Comparison of ENCODE assay signal across 29 mouse cellular contexts in genomic region chr4:136622388-136622787, GRCm38 (mm10). TPM values are rescaled to one million over a fixed set of nuclear protein-coding genes. Genes with fewer than 3 reads are reported as not detected.
DNase-seq lines count a peak whose midpoint lies in the region; ATAC-seq and TF ChIP-seq lines count a peak whose summit lies in the region.
"Had no signal": no experiment of that assay in that cellular context is flagged by ENCODE, and none has a peak within 500 bp of the region (broad histone marks: within the 10 kb centered on the region; RNA-seq: fewer than 3 reads in every experiment).

Gene Lactbl1, plus strand, starts transcription at chr4:136622621.

- H3K9me3 ChIP-seq in forebrain, embryonic 16.5 days (ENCODE audit: control insufficient read depth, low read length), result no peaks in the 10 kb centered on the region
- no peaks in the 10 kb centered on the region for H3K9me3 ChIP-seq in forebrain, embryonic 10.5 days
- no peaks in the 10 kb centered on the region for H3K9me3 ChIP-seq in midbrain, embryonic 11.5 days (ENCODE audit: control insufficient read depth, low read length)
- H3K9me3 ChIP-seq in midbrain, postnatal 0 days (ENCODE audit: low read length), result no peaks in the 10 kb centered on the region
- no peaks in the 10 kb centered on the region for H3K9me3 ChIP-seq in midbrain, embryonic 14.5 days (ENCODE audit: control insufficient read depth, low read length)
- H3K9me3 ChIP-seq in midbrain, embryonic 10.5 days (replicated peaks), result no peaks in the 10 kb centered on the region
- H3K9me3 ChIP-seq: embryonic facial prominence, embryonic 12.5 days; forebrain, embryonic 13.5 days; G1E; hindbrain, embryonic 12.5 days had no signal

- DNase-seq in forebrain, embryonic 10.5 days (ENCODE audit: extremely low spot score, low spot score), result no peak
- DNase-seq in midbrain, embryonic 11.5 days (ENCODE audit: low spot score, missing footprints), result peak; percentile 81
- DNase-seq in midbrain, postnatal 0 days (ENCODE audit: low spot score), result no peak
- no peak for DNase-seq in midbrain, embryonic 14.5 days
- DNase-seq in midbrain, embryonic 10.5 days (ENCODE audit: low spot score), result no peak
- DNase-seq in urinary bladder, adult 2 months (ENCODE audit: low spot score), result no peak
- DNase-seq: adrenal gland, postnatal 10 days; adrenal gland, postnatal 36 days; B cell, adult 2 months; cerebellum, adult 18-20 months; cerebellum, adult 9-10 months; forebrain, postnatal 0 days; gastrocnemius, adult 2 months; gastrocnemius, postnatal 14 days; heart, adult 11 months had no signal

- 27% methylated on average over 6 of the region's 6 CpGs for WGBS in forebrain, embryonic 16.5 days
- 36% methylated on average over 6 of the region's 6 CpGs for WGBS in forebrain, embryonic 10.5 days
- 27% methylated on average over 6 of the region's 6 CpGs for WGBS in midbrain, embryonic 11.5 days
- 21% methylated on average over 6 of the region's 6 CpGs for WGBS in midbrain, postnatal 0 days
- WGBS in midbrain, embryonic 14.5 days, result 17% methylated on average over 6 of the region's 6 CpGs
- WGBS in midbrain, embryonic 10.5 days, result 30% methylated on average over 6 of the region's 6 CpGs

- H3K4me1 ChIP-seq in forebrain, embryonic 16.5 days (replicated peaks; ENCODE audit: control insufficient read depth, insufficient read depth, low read length), result no peaks in the 10 kb centered on the region
- peaks cover 18% of the 10 kb centered on the region for H3K4me1 ChIP-seq in forebrain, embryonic 10.5 days
- 0 out of 2 replicates have a peak, but pooled peaks cover 2% of the 10 kb centered on the region for H3K4me1 ChIP-seq in midbrain, embryonic 11.5 days (ENCODE audit: control insufficient read depth, insufficient read depth, low read length)
- H3K4me1 ChIP-seq in midbrain, postnatal 0 days (ENCODE audit: insufficient read depth, low read length), result no peaks in the 10 kb centered on the region
- H3K4me1 ChIP-seq in midbrain, embryonic 14.5 days (ENCODE audit: control insufficient read depth, insufficient read depth, low read length), result no peaks in the 10 kb centered on the region
- peaks cover 21% of the 10 kb centered on the region for H3K4me1 ChIP-seq in midbrain, embryonic 10.5 days
- H3K4me1 ChIP-seq: embryonic facial prominence, embryonic 12.5 days; hindbrain, embryonic 12.5 days had no signal

- no peaks in the 10 kb centered on the region for H3K27me3 ChIP-seq in forebrain, embryonic 16.5 days (replicated peaks; ENCODE audit: control insufficient read depth, insufficient read depth, low read length)
- no peaks in the 10 kb centered on the region for H3K27me3 ChIP-seq in forebrain, embryonic 10.5 days (ENCODE audit: poor library complexity, severe bottlenecking)
- no peaks in the 10 kb centered on the region for H3K27me3 ChIP-seq in midbrain, embryonic 11.5 days (ENCODE audit: control insufficient read depth, insufficient read depth, low read length)
- no peaks in the 10 kb centered on the region for H3K27me3 ChIP-seq in midbrain, postnatal 0 days (ENCODE audit: insufficient read depth, low read length)
- H3K27me3 ChIP-seq in midbrain, embryonic 14.5 days (ENCODE audit: control insufficient read depth, insufficient read depth, low read length), result no peaks in the 10 kb centered on the region
- H3K27me3 ChIP-seq in midbrain, embryonic 10.5 days (ENCODE audit: low read depth, poor library complexity, severe bottlenecking), result peaks cover 12% of the 10 kb centered on the region; the same call in 1 of the 2 replicates
- H3K27me3 ChIP-seq: CH12.LX; forebrain, embryonic 13.5 days; hindbrain, embryonic 12.5 days; Patski had no signal

- H3K4me3 ChIP-seq in forebrain, embryonic 16.5 days (replicated peaks; ENCODE audit: low read length), result no peak within 1 kb of the TSS
- no peak within 1 kb of the TSS for H3K4me3 ChIP-seq in forebrain, embryonic 10.5 days
- H3K4me3 ChIP-seq in midbrain, embryonic 11.5 days (ENCODE audit: low read depth, low read length), result no peak within 1 kb of the TSS
- H3K4me3 ChIP-seq in midbrain, postnatal 0 days (ENCODE audit: low read depth, low read length), result no peak within 1 kb of the TSS
- H3K4me3 ChIP-seq in midbrain, embryonic 14.5 days (replicated peaks; ENCODE audit: low read depth, low read length), result no peak within 1 kb of the TSS
- H3K4me3 ChIP-seq in midbrain, embryonic 10.5 days, result no peak within 1 kb of the TSS
- H3K4me3 ChIP-seq: embryonic facial prominence, embryonic 12.5 days; erythroblast, embryonic 14.5 days; forebrain, embryonic 13.5 days; gastrocnemius, adult 2 months; hindbrain, embryonic 12.5 days had no signal

- no peak for TF ChIP-seq CTCF in midbrain, postnatal 0 days (IDR thresholded peaks at IDR 0.05)

- no peak within 1 kb of the TSS for H3K4me2 ChIP-seq in forebrain, embryonic 16.5 days (ENCODE audit: low read length)
- no peak within 1 kb of the TSS for H3K4me2 ChIP-seq in midbrain, embryonic 11.5 days
- H3K4me2 ChIP-seq in midbrain, postnatal 0 days (ENCODE audit: low read depth, low read length, poor library complexity, severe bottlenecking), result no peak within 1 kb of the TSS
- H3K4me2 ChIP-seq in midbrain, embryonic 14.5 days (ENCODE audit: low read length), result no peak within 1 kb of the TSS
- H3K4me2 ChIP-seq: embryonic facial prominence, embryonic 12.5 days; forebrain, embryonic 13.5 days; heart, embryonic 11.5 days; hindbrain, embryonic 12.5 days had no signal

- no peak within 1 kb of the TSS for H3K27ac ChIP-seq in forebrain, embryonic 16.5 days (ENCODE audit: low read length)
- no peak within 1 kb of the TSS for H3K27ac ChIP-seq in forebrain, embryonic 10.5 days
- no peak within 1 kb of the TSS for H3K27ac ChIP-seq in midbrain, embryonic 11.5 days (ENCODE audit: low read depth, low read length)
- H3K27ac ChIP-seq in midbrain, postnatal 0 days (ENCODE audit: low read depth, low read length), result no peak within 1 kb of the TSS
- no peak within 1 kb of the TSS for H3K27ac ChIP-seq in midbrain, embryonic 14.5 days (replicated peaks; ENCODE audit: low read depth, low read length)
- H3K27ac ChIP-seq in midbrain, embryonic 10.5 days (replicated peaks), result no peak within 1 kb of the TSS
- H3K27ac ChIP-seq: embryonic facial prominence, embryonic 12.5 days; forebrain, embryonic 13.5 days; gastrocnemius, adult 2 months; hindbrain, embryonic 12.5 days had no signal

- no peaks in the 10 kb centered on the region for H3K36me3 ChIP-seq in forebrain, embryonic 16.5 days (ENCODE audit: control insufficient read depth, insufficient read depth)
- no peaks in the 10 kb centered on the region for H3K36me3 ChIP-seq in forebrain, embryonic 10.5 days (replicated peaks)
- no peaks in the 10 kb centered on the region for H3K36me3 ChIP-seq in midbrain, embryonic 11.5 days (ENCODE audit: control insufficient read depth, insufficient read depth, low read length)
- no peaks in the 10 kb centered on the region for H3K36me3 ChIP-seq in midbrain, postnatal 0 days (ENCODE audit: insufficient read depth, low read length)
- H3K36me3 ChIP-seq in midbrain, embryonic 14.5 days (ENCODE audit: control insufficient read depth, insufficient read depth, low read length), result no peaks in the 10 kb centered on the region
- H3K36me3 ChIP-seq in midbrain, embryonic 10.5 days, result no peaks in the 10 kb centered on the region
- H3K36me3 ChIP-seq: embryonic facial prominence, embryonic 12.5 days; G1E; hindbrain, embryonic 12.5 days had no signal

- ATAC-seq in forebrain, embryonic 16.5 days, result no peak
- ATAC-seq in midbrain, embryonic 11.5 days (ENCODE audit: low FRiP score), result no peak
- ATAC-seq in midbrain, postnatal 0 days (ENCODE audit: low FRiP score), result no peak
- no peak for ATAC-seq in midbrain, embryonic 14.5 days (ENCODE audit: low FRiP score, low TSS enrichment)
- ATAC-seq: forebrain, embryonic 13.5 days; forebrain, postnatal 0 days; Patski had no signal

- peak within 1 kb of the TSS; percentile 10; the same call in 1 of the 2 replicates for H3K9ac ChIP-seq in forebrain, embryonic 16.5 days (replicated peaks; ENCODE audit: low read depth, low read length)
- H3K9ac ChIP-seq in midbrain, embryonic 11.5 days (ENCODE audit: low read length), result no peak within 1 kb of the TSS
- H3K9ac ChIP-seq in midbrain, postnatal 0 days (replicated peaks; ENCODE audit: low read length, poor library complexity, severe bottlenecking), result no peak within 1 kb of the TSS
- 0 out of 2 replicates have a peak within 1 kb of the TSS, but pooled peaks have one; percentile 12 for H3K9ac ChIP-seq in midbrain, embryonic 14.5 days (replicated peaks; ENCODE audit: low read length)
- H3K9ac ChIP-seq: embryonic facial prominence, embryonic 12.5 days; forebrain, embryonic 13.5 days; forebrain, postnatal 0 days; hindbrain, embryonic 12.5 days had no signal

RNA-seq across cellular contexts. Expression of gene Lactbl1, which starts in this region (rescaled TPM):
- polyA plus RNA-seq in forebrain, embryonic 16.5 days (2015; fragmentation: Nextera tagmentation; extraction: Ambion mirVana), result 0.06 TPM in 1 of 2 replicates, not detected in the other
- polyA plus RNA-seq in forebrain, embryonic 10.5 days (2016; fragmentation: Nextera tagmentation; extraction: Ambion mirVana), result not detected in 2 replicates
- polyA plus RNA-seq in midbrain, embryonic 11.5 days (2014; fragmentation: Nextera tagmentation; extraction: Ambion mirVana), result 0.06 TPM in 1 of 2 replicates, not detected in the other
- total RNA-seq in midbrain, postnatal 0 days (2014; rRNA removed), result 0.93 TPM in 1 of 2 replicates, not detected in the other
- polyA plus RNA-seq in midbrain, postnatal 0 days (2015; fragmentation: Nextera tagmentation; extraction: Ambion mirVana), result 0.09 TPM in 1 of 2 replicates, not detected in the other
- polyA plus RNA-seq in midbrain, embryonic 14.5 days (2014; fragmentation: Nextera tagmentation; extraction: Ambion mirVana), result not detected in 2 replicates
- polyA plus RNA-seq in midbrain, embryonic 10.5 days (2016; fragmentation: Nextera tagmentation; extraction: Ambion mirVana), result 0.06 TPM in 1 of 2 replicates, not detected in the other
- polyA plus RNA-seq in urinary bladder, adult 2 months (2012; rRNA removed), result not detected in 2 replicates
- total RNA-seq: adrenal gland, adult 18-20 months; adrenal gland, postnatal 10 days; adrenal gland, postnatal 36 days; CH12.LX; G1E; gastrocnemius, adult 2 months; gastrocnemius, postnatal 14 days; gastrocnemius, postnatal 4 days; heart, postnatal 25 days had no signal
- polyA plus RNA-seq: embryonic facial prominence, embryonic 12.5 days; forebrain, embryonic 13.5 days; heart, embryonic 11.5 days; heart, embryonic 14.5 days; heart, postnatal 0 days; Patski had no signal

Comparison
In these comparisons a context has a peak if more than half of its experiments do, and no peak if none do; other contexts are left out.
1. H3K9ac ChIP-seq: peak in forebrain, embryonic 16.5 days (single experiment) and midbrain, embryonic 14.5 days (single experiment); none in midbrain, embryonic 11.5 days (single experiment) and midbrain, postnatal 0 days (single experiment).
2. Peak in DNase-seq in midbrain, embryonic 11.5 days; RNA of the gene not detected or under 1 TPM.